Mouse (Mus musculus): Measurements from ENCODE around the gene 1700018B08Rik. TPM values are rescaled to one million over a fixed set of nuclear protein-coding genes. Genes with fewer than 3 reads are reported as not detected.
A peak's percentile ranks its signal among the peaks of the same experiment; 100 is the strongest.

The 1700018B08Rik gene
- polyA plus RNA-seq, 1 experiment from 2014 or later, result not detected

DNA sequence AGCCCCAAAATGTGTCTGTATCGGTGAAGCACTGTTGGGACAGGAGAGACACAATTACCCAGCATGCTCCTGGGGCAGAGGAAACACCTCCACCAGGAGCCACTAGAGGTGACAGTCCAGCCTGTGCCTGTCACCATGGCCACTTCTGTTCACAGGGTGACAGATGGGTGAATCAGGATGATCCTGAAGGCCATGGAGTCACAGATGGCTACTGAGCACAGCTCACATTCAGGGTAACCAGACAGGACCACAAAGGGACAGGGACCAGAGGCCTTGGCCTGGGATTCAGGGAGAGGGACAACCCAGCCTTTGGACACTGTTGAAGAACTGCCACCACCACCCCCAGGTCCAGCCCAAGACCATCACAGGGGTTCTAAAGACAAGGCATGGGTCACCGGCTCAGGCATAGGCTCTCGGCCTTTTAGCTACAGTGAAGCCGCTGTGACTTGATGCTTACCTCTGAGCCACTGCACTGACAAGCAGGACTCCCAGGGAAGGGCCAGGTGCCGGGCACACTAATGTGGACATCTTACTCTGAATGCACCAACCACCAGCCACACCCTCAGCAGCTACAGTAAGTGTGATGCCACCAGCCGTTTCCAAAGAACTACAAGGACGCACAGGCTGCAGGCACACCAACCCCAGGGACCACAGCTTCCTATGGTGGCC, 16.4 kb upstream of the 1700018B08Rik start:
- H3K4me3 ChIP-seq, result no peak overlapping the region
- H3K27ac ChIP-seq, result no peak overlapping the region
- no peaks in the 10 kb centered on the region for H3K27me3 ChIP-seq
- no peaks in the 10 kb centered on the region for H3K9me3 ChIP-seq
- H3K36me3 ChIP-seq, result peaks cover 52% of the 10 kb centered on the region
- H3K4me1 ChIP-seq (replicated peaks), result peaks cover 16% of the 10 kb centered on the region
- no peak for ATAC-seq (ENCODE audit: low FRiP score)
- H3K9ac ChIP-seq, result 0 out of 2 replicates have a peak overlapping the region, but pooled peaks have one; percentile 5
- 90% methylated on average over 7 of the region's 7 CpGs for WGBS
- H3K4me2 ChIP-seq, result no peak overlapping the region

DNA sequence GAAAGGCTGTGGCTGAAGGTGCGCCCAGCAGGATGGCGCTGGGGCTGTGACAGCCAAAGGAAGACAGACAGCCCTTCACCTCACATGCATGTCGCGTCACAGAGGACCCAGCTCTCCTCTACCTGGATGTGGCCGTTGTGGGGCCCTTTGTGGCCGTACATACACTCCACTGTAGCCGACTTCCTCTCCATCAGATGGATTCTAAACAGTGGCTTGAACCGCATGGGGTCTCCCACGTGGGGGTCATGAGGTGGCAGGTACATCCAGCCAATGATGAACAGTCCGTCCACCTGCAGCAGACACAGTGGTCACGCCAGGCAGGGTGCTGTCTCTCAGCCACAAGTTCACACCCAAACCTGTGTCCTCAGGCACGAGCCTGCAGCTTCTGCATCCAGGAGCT, 15.7 kb upstream of the 1700018B08Rik start:
- no peak for ATAC-seq (ENCODE audit: low FRiP score)
- Histone ChIP-seq H3K4me1 (replicated peaks) (peaks cover 8% of the 10 kb centered on the region; the same call in 1 of the 2 replicates), H3K27me3 (no peaks in the 10 kb centered on the region), H3K4me3 (no peak overlapping the region), H3K4me2 (no peak overlapping the region), H3K36me3 (peaks cover 56% of the 10 kb centered on the region), H3K9me3 (no peaks in the 10 kb centered on the region), H3K27ac (no peak overlapping the region), H3K9ac (0 out of 2 replicates have a peak overlapping the region, but pooled peaks have one; percentile 5)
- 95% methylated on average over 12 of the region's 12 CpGs for WGBS

GRCm38 (mm10) chr8:121558538-121558937, 14.4 kb upstream of the 1700018B08Rik start:
- no peak for ATAC-seq (ENCODE audit: low FRiP score)
- Histone ChIP-seq H3K27me3 (no peaks in the 10 kb centered on the region), H3K36me3 (peaks cover 63% of the 10 kb centered on the region), H3K4me3 (no peak overlapping the region), H3K9ac (no peak overlapping the region), H3K4me2 (no peak overlapping the region), H3K27ac (no peak overlapping the region), H3K4me1 (replicated peaks) (peaks cover 7% of the 10 kb centered on the region; the same call in 1 of the 2 replicates), H3K9me3 (no peaks in the 10 kb centered on the region)
- WGBS, result 93% methylated on average over 16 of the region's 16 CpGs

GRCm38 (mm10) chr8:121557746-121558145, 13.6 kb upstream of the 1700018B08Rik start:
- 87% methylated on average over 11 of the region's 11 CpGs for WGBS

DNA sequence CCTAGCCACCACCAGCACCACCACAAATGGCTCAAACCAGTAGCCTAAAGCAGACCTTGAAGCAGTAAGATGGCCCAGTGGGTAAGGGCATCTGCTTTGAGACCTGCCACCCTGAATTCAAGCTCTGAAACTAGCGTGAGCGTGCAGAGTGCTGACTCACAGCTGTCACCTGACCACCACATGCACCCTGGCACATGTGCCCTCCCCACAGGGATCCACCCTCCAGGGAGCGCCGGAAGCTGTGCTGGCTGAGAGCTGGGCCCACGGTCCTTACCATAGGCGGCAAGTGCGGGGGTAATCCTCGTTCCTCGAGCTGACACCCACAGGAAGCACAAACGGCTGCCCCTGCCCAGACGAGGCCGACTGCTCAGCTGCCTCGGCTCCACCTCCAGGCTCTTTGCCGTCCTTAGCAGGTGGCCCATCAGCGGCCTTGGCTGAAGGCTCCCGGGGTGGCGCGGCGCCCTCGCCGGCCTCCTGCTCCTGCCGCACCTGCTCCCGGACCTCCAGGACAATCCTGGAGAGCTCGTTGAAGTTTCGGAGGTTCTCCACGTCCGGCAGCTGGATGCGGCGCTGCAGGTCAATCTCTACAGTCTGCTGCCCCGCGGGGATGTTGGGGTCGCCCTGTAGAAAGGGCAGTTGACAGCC, 9.8 kb upstream of the 1700018B08Rik start:
- Histone ChIP-seq H3K4me1 (replicated peaks) (no peaks in the 10 kb centered on the region), H3K27me3 (no peaks in the 10 kb centered on the region), H3K4me2 (no peak overlapping the region), H3K4me3 (no peak overlapping the region), H3K9ac (no peak overlapping the region), H3K36me3 (peaks cover 83% of the 10 kb centered on the region), H3K9me3 (no peaks in the 10 kb centered on the region), H3K27ac (no peak overlapping the region)
- 94% methylated on average over 32 of the region's 32 CpGs for WGBS
- ATAC-seq (ENCODE audit: low FRiP score), result no peak

More at GRCm38 (mm10) chr8:121557746-121558145, 13.6 kb upstream of the 1700018B08Rik start:
- H3K4me3 ChIP-seq, result no peak overlapping the region
- no peak overlapping the region for H3K9ac ChIP-seq
- H3K27ac ChIP-seq, result no peak overlapping the region
- no peak overlapping the region for H3K4me2 ChIP-seq
- no peaks in the 10 kb centered on the region for H3K27me3 ChIP-seq
- no peak for ATAC-seq (ENCODE audit: low FRiP score)
- H3K9me3 ChIP-seq, result no peaks in the 10 kb centered on the region
- H3K36me3 ChIP-seq, result peaks cover 68% of the 10 kb centered on the region
- H3K4me1 ChIP-seq (replicated peaks), result peaks cover under 1% of the 10 kb centered on the region; the same call in 1 of the 2 replicates

GRCm38 (mm10) chr8:121552506-121552905, 8.4 kb upstream of the 1700018B08Rik start:
- WGBS, result 91% methylated on average over 9 of the region's 9 CpGs
- H3K4me3 ChIP-seq, result no peak overlapping the region
- H3K4me1 ChIP-seq (replicated peaks), result no peaks in the 10 kb centered on the region
- no peak overlapping the region for H3K27ac ChIP-seq
- no peaks in the 10 kb centered on the region for H3K27me3 ChIP-seq
- peaks cover 68% of the 10 kb centered on the region for H3K36me3 ChIP-seq
- no peak for ATAC-seq (ENCODE audit: low FRiP score)
- H3K9ac ChIP-seq, result no peak overlapping the region
- H3K9me3 ChIP-seq, result no peaks in the 10 kb centered on the region
- H3K4me2 ChIP-seq, result no peak overlapping the region

DNA sequence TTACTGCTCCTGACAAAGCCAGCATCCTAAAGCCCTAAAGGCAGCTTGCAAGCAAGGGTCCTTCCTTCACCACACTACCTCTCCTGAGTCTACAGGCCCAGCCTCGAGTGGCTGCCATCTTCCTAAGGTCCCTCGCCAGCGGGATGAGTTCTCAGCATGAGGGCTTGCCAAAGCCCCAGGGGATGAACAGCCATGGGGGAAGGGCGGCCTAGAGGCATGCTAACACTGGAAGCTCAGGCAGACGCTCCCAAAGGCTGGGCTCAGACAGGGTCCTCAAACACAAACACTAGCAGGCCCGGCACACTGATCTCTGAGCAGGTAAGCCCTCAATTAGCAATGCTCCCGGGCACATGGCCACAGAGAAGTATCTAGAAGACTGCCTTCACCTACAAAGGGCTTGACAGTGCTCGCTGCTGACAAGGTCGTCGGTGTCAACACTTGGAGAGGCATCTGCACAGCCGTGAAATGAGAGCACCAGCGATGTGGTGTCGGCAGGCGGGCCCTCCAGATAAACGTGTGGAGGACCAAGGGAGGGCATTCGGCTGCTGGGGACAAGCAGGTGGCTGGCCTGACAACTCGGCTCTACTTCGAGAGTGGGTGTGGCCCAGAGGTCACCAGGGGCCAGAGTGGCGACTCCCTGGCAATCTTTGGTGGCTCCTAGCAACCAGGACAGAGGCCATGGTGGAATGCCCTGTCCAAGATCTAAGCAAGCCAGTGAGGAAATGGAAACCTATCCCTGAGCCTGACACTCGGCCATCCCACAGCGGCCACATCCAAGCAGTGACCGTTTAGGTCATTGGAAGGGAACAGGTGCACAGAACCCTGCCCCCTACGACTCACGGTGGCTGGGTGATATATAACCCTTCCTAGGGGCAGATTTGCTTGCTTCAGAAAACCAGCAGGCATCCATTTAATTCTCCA, 7.2 kb upstream of the 1700018B08Rik start:
- no peak overlapping the region for H3K27ac ChIP-seq
- H3K36me3 ChIP-seq, result peaks cover 68% of the 10 kb centered on the region
- no peak overlapping the region for H3K4me3 ChIP-seq
- no peaks in the 10 kb centered on the region for H3K4me1 ChIP-seq (replicated peaks)
- H3K9me3 ChIP-seq, result no peaks in the 10 kb centered on the region
- 56% methylated on average over 24 of the region's 24 CpGs for WGBS
- H3K4me2 ChIP-seq, result no peak overlapping the region
- no peak for ATAC-seq (ENCODE audit: low FRiP score)
- H3K27me3 ChIP-seq, result no peaks in the 10 kb centered on the region
- H3K9ac ChIP-seq, result no peak overlapping the region

GRCm38 (mm10) chr8:121550056-121550455, 5.9 kb upstream of the 1700018B08Rik start:
- H3K27me3 ChIP-seq, result no peaks in the 10 kb centered on the region
- H3K36me3 ChIP-seq, result peaks cover 59% of the 10 kb centered on the region
- H3K9me3 ChIP-seq, result no peaks in the 10 kb centered on the region
- H3K4me1 ChIP-seq (replicated peaks), result no peaks in the 10 kb centered on the region
- no peak for ATAC-seq (ENCODE audit: low FRiP score)
- H3K27ac ChIP-seq, result no peak overlapping the region
- no peak overlapping the region for H3K4me3 ChIP-seq
- H3K4me2 ChIP-seq, result no peak overlapping the region
- WGBS, result 94% methylated on average over 6 of the region's 6 CpGs
- no peak overlapping the region for H3K9ac ChIP-seq

DNA sequence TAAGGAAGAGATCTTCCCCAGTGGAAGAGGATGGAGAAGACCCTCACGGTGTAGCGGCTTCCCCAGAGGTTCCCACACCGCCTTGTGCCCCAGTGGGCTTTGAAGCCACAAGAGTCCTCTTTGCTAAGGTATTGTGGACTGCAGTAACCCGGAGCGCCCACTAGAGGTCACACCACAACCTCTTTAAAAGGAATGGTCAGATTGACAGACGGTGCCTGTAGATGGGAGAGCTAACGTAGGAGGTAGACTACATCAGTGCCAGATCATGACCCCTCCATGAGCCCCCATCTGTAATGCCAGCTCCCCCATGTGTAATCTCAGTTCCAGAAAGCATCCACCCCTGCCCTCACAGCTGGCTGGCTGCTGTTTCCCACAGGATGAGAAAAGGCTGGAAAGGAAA, 3.0 kb upstream of the 1700018B08Rik start:
- ATAC-seq (ENCODE audit: low FRiP score), result peak; percentile 57; the same call in 1 of the 2 replicates
- Histone ChIP-seq H3K4me3 (no peak overlapping the region), H3K36me3 (peaks cover 30% of the 10 kb centered on the region), H3K4me2 (no peak overlapping the region), H3K9ac (no peak overlapping the region), H3K4me1 (replicated peaks) (no peaks in the 10 kb centered on the region), H3K9me3 (no peaks in the 10 kb centered on the region), H3K27me3 (0 out of 2 replicates have a peak, but pooled peaks cover 5% of the 10 kb centered on the region), H3K27ac (no peak overlapping the region)
- WGBS, result 13% methylated on average over 7 of the region's 7 CpGs

DNA sequence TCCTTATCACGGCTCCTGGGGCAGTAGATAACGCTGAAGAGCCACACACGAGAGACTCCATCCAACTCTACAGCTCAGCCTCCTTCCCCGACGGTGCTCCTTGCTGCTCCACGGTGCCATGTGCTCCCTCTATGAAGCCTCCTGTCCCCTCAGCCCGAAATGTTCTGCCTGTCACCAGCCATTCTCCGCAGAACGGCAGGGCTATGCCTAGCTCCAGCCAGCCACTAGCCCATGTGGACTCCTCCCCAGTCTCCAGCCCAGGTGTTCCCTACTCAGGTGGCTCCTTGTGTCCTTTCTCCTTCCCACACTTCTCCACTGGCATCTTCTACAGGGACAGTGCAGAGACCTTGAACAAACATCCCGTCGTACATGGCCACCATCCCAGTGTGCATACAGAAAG, 816 bp upstream of the 1700018B08Rik start:
- Histone ChIP-seq H3K27ac (no peak overlapping the region), H3K27me3 (0 out of 2 replicates have a peak, but pooled peaks cover 6% of the 10 kb centered on the region), H3K9ac (peak overlapping the region; percentile 19; the same call in 1 of the 2 replicates), H3K36me3 (peaks cover 9% of the 10 kb centered on the region), H3K4me2 (no peak overlapping the region), H3K4me3 (no peak overlapping the region), H3K9me3 (peaks cover 4% of the 10 kb centered on the region; the same call in 1 of the 2 replicates), H3K4me1 (replicated peaks) (no peaks in the 10 kb centered on the region)
- ATAC-seq (ENCODE audit: low FRiP score), result no peak
- 84% methylated on average over 11 of the region's 11 CpGs for WGBS

- Histone ChIP-seq H3K27me3 (0 out of 2 replicates have a peak, but pooled peaks cover 14% of the 10 kb centered on the region), H3K4me2 (no peak overlapping the region), H3K27ac (no peak overlapping the region), H3K4me3 (no peak overlapping the region), H3K36me3 (no peaks in the 10 kb centered on the region), H3K9me3 (peaks cover 4% of the 10 kb centered on the region; the same call in 1 of the 2 replicates), H3K4me1 (replicated peaks) (no peaks in the 10 kb centered on the region), H3K9ac (no peak overlapping the region)
- 60% methylated on average over 13 of the region's 13 CpGs for WGBS
- no peak for ATAC-seq (ENCODE audit: low FRiP score)
Observed at GRCm38 (mm10) chr8:121542901-121543300, 1.2 kb downstream of the 1700018B08Rik start.

DNA sequence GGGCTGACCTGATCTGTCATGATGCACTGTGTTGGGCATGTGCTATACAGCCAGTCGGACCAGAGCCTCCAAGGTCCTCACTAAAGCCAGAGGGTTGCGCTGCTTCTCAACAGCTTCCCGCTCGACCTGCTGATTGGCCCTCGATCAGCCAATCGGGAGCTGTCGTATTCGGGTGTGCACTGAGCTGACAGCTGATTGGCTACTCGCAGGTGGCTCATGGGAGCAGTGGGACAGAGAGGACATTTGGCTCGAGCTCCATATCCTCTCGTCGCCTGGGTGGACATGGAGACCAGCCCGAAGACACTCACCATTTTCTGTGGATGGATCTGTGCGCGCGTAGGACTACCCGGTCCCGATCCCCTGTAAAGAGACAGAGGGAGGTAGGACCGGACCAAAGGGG, 2.3 kb downstream of the 1700018B08Rik start:
- H3K4me2 ChIP-seq, result no peak overlapping the region
- no peak overlapping the region for H3K4me3 ChIP-seq
- no peak overlapping the region for H3K9ac ChIP-seq
- 0 out of 2 replicates have a peak, but pooled peaks cover 14% of the 10 kb centered on the region for H3K27me3 ChIP-seq
- 80% methylated on average over 19 of the region's 19 CpGs for WGBS
- H3K27ac ChIP-seq, result no peak overlapping the region
- H3K9me3 ChIP-seq, result peaks cover 4% of the 10 kb centered on the region; the same call in 1 of the 2 replicates
- no peaks in the 10 kb centered on the region for H3K36me3 ChIP-seq
- ATAC-seq (ENCODE audit: low FRiP score), result no peak
- H3K4me1 ChIP-seq (replicated peaks), result no peaks in the 10 kb centered on the region
